Mouse (Mus musculus) urinary bladder, adult 18-20 months (tissue): ENCODE measurements around the gene Cplx2.
A peak's percentile ranks its signal among the peaks of the same experiment; 100 is the strongest.

Source experiments
- DNase-seq, 2 experiments: peaks; one replicate each; pipeline ENCODE4 v3.0.0; 2022; ENCODE audit warnings: low spot score in 2 of 2, mixed read lengths in 2 of 2

Cplx2 gene

GRCm38 (mm10) chr13:54403224-54404070, 32.3 kb downstream of the Cplx2 start:
- DNase-seq: no peak

DNA sequence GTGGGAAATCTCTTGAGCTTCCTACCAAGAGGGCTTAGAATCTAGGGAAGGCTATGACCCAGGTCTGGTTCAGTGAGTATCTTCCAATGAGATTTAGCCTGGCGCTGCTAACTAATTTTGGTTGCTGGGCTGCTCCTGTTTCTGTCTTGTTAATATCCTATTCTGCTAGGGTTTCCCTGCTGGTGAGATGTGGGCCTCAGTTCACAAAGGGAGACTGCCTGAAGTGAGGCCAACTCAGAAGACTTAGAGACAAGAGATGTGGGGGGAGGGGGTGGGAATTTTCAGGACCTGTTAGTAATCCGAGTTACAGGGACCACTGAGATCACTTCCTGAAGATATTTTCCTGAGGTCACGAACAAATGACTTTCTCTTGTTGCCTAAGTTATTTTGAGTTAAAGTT, 33.1 kb downstream of the Cplx2 start:
- no peak for DNase-seq

- DNase-seq: no peak
Observed at GRCm38 (mm10) chr13:54405805-54406204, 34.7 kb downstream of the Cplx2 start.

DNA sequence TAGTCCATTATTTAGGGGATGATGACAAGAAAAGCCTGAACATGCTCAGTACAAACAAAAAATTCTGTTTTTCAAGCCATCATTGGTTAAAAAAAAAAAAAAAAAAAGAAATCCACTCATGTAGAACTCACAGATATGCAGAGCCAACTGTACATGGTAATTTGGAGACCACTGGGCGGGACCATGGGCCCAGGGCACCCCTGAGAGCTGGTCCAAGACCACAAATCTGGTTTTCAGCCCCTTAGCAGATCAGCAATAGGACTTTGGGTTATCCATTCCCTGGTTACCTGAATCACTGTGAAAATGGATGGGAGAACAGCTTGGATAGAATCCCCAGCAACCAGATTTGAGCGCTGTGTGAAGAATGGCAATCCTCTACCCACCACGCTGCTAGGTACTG, 40.5 kb downstream of the Cplx2 start:
- DNase-seq: no peak

DNA sequence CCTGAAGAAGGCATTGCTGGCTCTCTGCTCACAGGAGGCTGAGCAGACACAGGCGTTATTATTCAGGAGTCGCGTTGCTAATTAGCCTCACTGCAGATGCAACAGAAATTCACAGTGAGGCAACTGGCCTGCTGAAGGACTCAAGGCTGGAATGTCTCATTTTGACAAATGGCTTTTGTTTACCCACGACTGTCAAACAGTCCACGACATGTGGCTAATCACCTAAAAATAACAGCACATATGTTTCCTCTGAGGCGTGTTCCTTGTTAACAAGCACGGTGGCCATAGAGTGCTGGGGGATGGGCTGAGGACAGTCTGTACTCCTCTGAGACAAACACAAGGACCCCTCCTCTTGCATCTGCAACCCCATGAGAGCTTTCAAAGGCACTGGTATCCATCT, 41.1 kb downstream of the Cplx2 start:
- no peak for DNase-seq

DNA sequence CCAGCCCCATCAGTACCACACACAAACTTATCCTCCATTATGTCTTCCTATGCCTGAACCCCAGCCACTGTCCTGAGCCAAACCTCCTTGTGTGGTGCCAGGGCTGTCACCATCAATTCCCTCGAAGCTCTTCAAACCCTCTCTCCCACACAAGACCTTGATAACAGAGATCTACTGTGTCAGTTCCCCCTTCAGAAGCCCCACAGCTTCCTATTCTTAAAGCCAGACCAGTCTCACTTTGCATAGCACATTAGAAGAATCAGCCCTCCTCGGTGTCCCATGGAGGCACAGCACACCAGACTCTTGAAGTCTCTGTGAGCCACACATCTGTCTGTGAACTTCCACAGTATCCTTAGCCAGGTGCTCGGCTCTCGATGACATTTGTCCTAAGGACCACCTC, 41.6 kb downstream of the Cplx2 start:
- DNase-seq: no peak

DNA sequence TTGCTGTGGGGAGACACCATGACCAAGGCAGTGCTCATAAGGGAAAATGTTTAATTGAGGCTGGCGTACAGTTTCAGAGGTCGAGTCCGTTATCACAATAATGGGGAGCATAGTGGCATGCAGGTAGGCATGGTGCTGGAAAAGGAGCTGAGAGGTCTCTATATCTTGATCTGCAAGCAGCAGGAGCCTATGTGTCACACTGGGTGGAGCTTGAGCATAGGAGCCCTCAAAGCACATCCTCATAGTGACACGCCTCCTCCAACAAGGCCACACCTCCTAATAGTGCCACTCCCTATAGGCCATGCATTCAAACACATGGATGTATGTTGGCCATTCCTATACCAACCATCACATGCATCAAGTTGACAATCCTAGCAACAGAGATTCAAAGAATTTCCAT, 43.9 kb downstream of the Cplx2 start:
- no peak for DNase-seq

- no peak for DNase-seq
Observed at GRCm38 (mm10) chr13:54418781-54419327, 47.7 kb downstream of the Cplx2 start.

DNA sequence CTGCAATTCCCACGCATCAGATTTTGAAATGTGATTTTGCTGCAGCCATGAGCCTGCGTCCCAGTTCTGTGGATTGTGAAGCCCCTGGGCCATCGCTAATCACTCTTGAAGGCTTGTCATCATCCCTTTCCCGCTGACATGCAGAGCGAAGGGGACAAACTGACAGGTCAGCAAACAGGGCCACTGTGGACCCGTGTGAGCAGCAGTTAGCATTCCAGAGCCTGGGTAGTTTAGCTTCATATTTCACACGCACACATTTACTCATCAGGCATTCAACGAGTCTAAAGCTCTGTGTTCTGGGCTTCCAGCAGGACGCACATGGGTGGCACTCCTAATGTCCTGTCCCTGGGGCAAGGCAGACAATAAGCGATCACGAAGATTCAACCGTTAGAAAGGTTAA, 49.1 kb downstream of the Cplx2 start:
- no peak for DNase-seq

GRCm38 (mm10) chr13:54425269-54425668, 54.1 kb downstream of the Cplx2 start:
- peak; percentile 28 to 33 for DNase-seq

- DNase-seq: no peak
Observed at GRCm38 (mm10) chr13:54426781-54427655, 55.9 kb downstream of the Cplx2 start.

GRCm38 (mm10) chr13:54428771-54429170, 57.6 kb downstream of the Cplx2 start:
- no peak for DNase-seq

GRCm38 (mm10) chr13:54430051-54430450, 58.9 kb downstream of the Cplx2 start:
- DNase-seq: no peak

DNA sequence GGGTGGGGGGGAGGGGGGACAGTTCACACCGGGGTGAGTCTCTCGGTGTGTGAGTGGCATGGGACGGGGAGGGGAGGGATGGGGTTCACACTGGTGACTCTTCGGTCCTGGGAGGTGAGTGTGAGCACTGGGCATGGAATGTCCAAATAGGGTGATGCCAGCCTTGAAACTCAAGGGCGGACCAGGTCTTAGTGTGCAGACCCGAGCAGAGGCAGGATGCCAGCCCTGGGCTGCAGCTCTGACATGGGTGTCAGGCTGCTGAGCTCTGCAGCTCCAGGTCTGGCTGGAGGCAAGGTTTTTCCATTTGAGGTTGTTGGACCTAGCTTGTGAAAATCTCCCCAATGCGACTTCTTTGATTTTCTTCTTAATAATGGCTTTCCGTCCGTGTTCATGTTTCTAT, 60.0 kb downstream of the Cplx2 start:
- no peak for DNase-seq
